Mouse (Mus musculus) CH12.LX (cell line): Measurements from ENCODE around the gene Stub1. TPM values are rescaled to one million over a fixed set of nuclear protein-coding genes. Genes with fewer than 3 reads are reported as not detected.

ENCODE experiments used
- DNase-seq: peaks from one replicate; pipeline ENCODE4 v3.0.0-alpha.2; 2013; ENCODE audit errors: extremely low read depth
- H3K27ac ChIP-seq: 2 replicates; pipeline ENCODE4 v1.5.1; 2012; ENCODE audit warnings: low read depth, mild to moderate bottlenecking, control low read depth, moderate library complexity; ENCODE audit not compliant: insufficient read depth
- H3K27me3 ChIP-seq: replicated peaks from 2 replicates; pipeline ENCODE3; 2012; ENCODE audit warnings: inconsistent platforms
- H3K36me3 ChIP-seq, 2 experiments: replicated peaks in 1 of 2; 2 replicates each; pipeline versions ENCODE3 to v1.6.1; 2012; ENCODE audit warnings: inconsistent platforms in 1 of 2, low read length in 1 of 2, mild to moderate bottlenecking in 1 of 2, mixed read lengths in 1 of 2, moderate library complexity in 1 of 2; ENCODE audit not compliant: control insufficient read depth in 1 of 2, insufficient read depth in 1 of 2
- H3K4me1 ChIP-seq, 2 experiments: 2 replicates each; pipeline ENCODE4 v1.6.1; 2012; ENCODE audit warnings: inconsistent platforms in 1 of 2, moderate library complexity in 1 of 2; ENCODE audit not compliant: insufficient read depth in 2 of 2, control insufficient read depth in 1 of 2
- H3K4me2 ChIP-seq: 2 replicates; pipeline ENCODE4 v1.6.1; 2012; ENCODE audit warnings: low read depth, mild to moderate bottlenecking, control low read depth; ENCODE audit not compliant: poor library complexity, insufficient read depth, severe bottlenecking
- H3K4me3 ChIP-seq, 3 experiments: fragments of 150-350 bp in 1 of 3; sonication (generic) in 1 of 3; replicated peaks in 1 of 3; 2 replicates each; pipeline versions ENCODE3 to v1.5.1; 2011 to 2012; ENCODE audit warnings: low read depth in 2 of 3, low read length in 2 of 3, mild to moderate bottlenecking in 2 of 3, moderate library complexity in 2 of 3, control low read depth in 1 of 3, improper control_type of control experiment in 1 of 3, inconsistent platforms in 1 of 3, mixed read lengths in 1 of 3; ENCODE audit not compliant: poor library complexity in 1 of 3
- H3K79me2 ChIP-seq: replicated peaks from 2 replicates; pipeline ENCODE4 v1.6.1; 2012; ENCODE audit warnings: mild to moderate bottlenecking, moderate library complexity; ENCODE audit not compliant: control insufficient read depth, poor library complexity, insufficient read depth, severe bottlenecking; ENCODE audit errors: extremely low read depth
- H3K9ac ChIP-seq: 2 replicates; pipeline ENCODE4 v1.6.1; 2012; ENCODE audit warnings: low read depth, mild to moderate bottlenecking, control low read depth, moderate library complexity; ENCODE audit not compliant: insufficient read depth
- H3K9me3 ChIP-seq: replicated peaks from 2 replicates; pipeline ENCODE3; 2012; ENCODE audit warnings: low read length, inconsistent platforms, mixed read lengths
- CHD2 ChIP-seq: IDR thresholded peaks from 2 replicates; pipeline ENCODE4 v1.6.1; 2011; ENCODE audit warnings: low read length, improper control_type of control experiment
- CTCF ChIP-seq, 2 experiments: IDR thresholded peaks in 1 of 2; conservative IDR thresholded peaks in 1 of 2; 2 replicates each; pipeline ENCODE4 v1.5.1; 2011 to 2012; ENCODE audit warnings: low read depth in 2 of 2, low read length in 2 of 2, improper control_type of control experiment in 1 of 2, inconsistent platforms in 1 of 2, mild to moderate bottlenecking in 1 of 2, moderate library complexity in 1 of 2
- GABPA ChIP-seq: IDR thresholded peaks from 2 replicates; pipeline ENCODE4 v1.6.1; 2012; ENCODE audit warnings: low read depth, low read length, improper control_type of control experiment, inconsistent platforms; ENCODE audit not compliant: insufficient replicate concordance
- HCFC1 ChIP-seq: IDR thresholded peaks from 2 replicates; pipeline ENCODE4 v1.6.1; 2012; ENCODE audit warnings: low read depth, mild to moderate bottlenecking, inconsistent platforms, low read length, improper control_type of control experiment
- JUN ChIP-seq: IDR thresholded peaks from 2 replicates; pipeline ENCODE4 v1.6.1; 2011; ENCODE audit warnings: low read depth, mild to moderate bottlenecking, low read length, improper control_type of control experiment, moderate library complexity; ENCODE audit not compliant: insufficient read depth
- KAT2A ChIP-seq: IDR thresholded peaks from 2 replicates; pipeline ENCODE4 v1.6.1; 2012; ENCODE audit warnings: low read length, improper control_type of control experiment, inconsistent platforms; ENCODE audit not compliant: insufficient replicate concordance
- MAX ChIP-seq: IDR thresholded peaks from 2 replicates; pipeline ENCODE4 v1.6.1; 2011; ENCODE audit warnings: low read length, improper control_type of control experiment
- MXI1 ChIP-seq: IDR thresholded peaks from 2 replicates; pipeline ENCODE4 v1.6.1; 2011; ENCODE audit warnings: mild to moderate bottlenecking, low read depth, low read length, improper control_type of control experiment
- NELFE ChIP-seq: IDR thresholded peaks from 2 replicates; pipeline ENCODE4 v1.6.1; 2011; ENCODE audit warnings: low read depth, low read length, improper control_type of control experiment
- POLR2AphosphoS2 ChIP-seq: IDR thresholded peaks from 2 replicates; pipeline ENCODE4 v1.6.1; 2011; ENCODE audit warnings: low read depth, low read length, improper control_type of control experiment
- RCOR1 ChIP-seq: conservative IDR thresholded peaks from 2 replicates; pipeline ENCODE4 v1.6.1; 2012; ENCODE audit warnings: low read depth, mild to moderate bottlenecking, inconsistent platforms, low read length, improper control_type of control experiment
- SIN3A ChIP-seq: IDR thresholded peaks from 2 replicates; pipeline ENCODE4 v1.6.1; 2012; ENCODE audit warnings: low read length, improper control_type of control experiment, inconsistent platforms
- SMC3 ChIP-seq: IDR thresholded peaks from 2 replicates; pipeline ENCODE4 v1.6.1; 2011; ENCODE audit warnings: low read depth, low read length, improper control_type of control experiment
- TCF12 ChIP-seq: IDR thresholded peaks from 2 replicates; pipeline ENCODE4 v1.6.1; 2014; ENCODE audit warnings: low read depth, mild to moderate bottlenecking, inconsistent platforms, low read length, improper control_type of control experiment
- UBTF ChIP-seq: IDR thresholded peaks from 2 replicates; pipeline ENCODE4 v1.6.1; 2012; ENCODE audit warnings: low read depth, mild to moderate bottlenecking, inconsistent platforms, low read length, improper control_type of control experiment, moderate library complexity
- USF1 ChIP-seq: IDR thresholded peaks from 2 replicates; pipeline ENCODE4 v1.6.1; 2014; ENCODE audit warnings: low read depth, mild to moderate bottlenecking, inconsistent platforms, low read length, improper control_type of control experiment
- ZNF384 ChIP-seq: IDR thresholded peaks from 2 replicates; pipeline ENCODE4 v1.6.1; 2012; ENCODE audit warnings: low read depth, low read length, improper control_type of control experiment, inconsistent platforms
- dilution Hi-C: fragments of 300-500 bp; cut with MboI; formaldehyde crosslinking; loops from 2 replicates; pipeline ENCODE4 v1.14.3; 2020; ENCODE audit warnings: low sequenced_read_pairs; ENCODE audit not compliant: extremely low pct_unique_long_range_greater_than_20kb, extremely low pct_ligation_motif_present
- in situ Hi-C: fragments of 300-500 bp; cut with MboI; formaldehyde crosslinking; loops from 3 replicates; pipeline ENCODE4 v1.14.3; 2019; ENCODE audit warnings: low sequenced_read_pairs, low pct_ligation_motif_present, low pct_unique_long_range_greater_than_20kb, mixed read lengths
- polyA plus RNA-seq: library from polyadenylated mRNA; unstranded; fragments of >175 nt; gene quantifications from 2 replicates; pipeline ENCODE4 v1.2.1, GENCODE M21; 2012; ENCODE audit warnings: low read depth; ENCODE audit not compliant: insufficient read length
- total RNA-seq, 2 experiments: library from RNA; depleted of rRNA; stranded (reverse); fragments of 300-350 nt in 1 of 2; fragments of >200 nt in 1 of 2; gene quantifications; 2 replicates each; pipeline ENCODE4 v1.2.3; 2012 to 2014

Stub1 gene
- total and polyA plus RNA-seq, 3 experiments = 62.9 to 98.3 (median 84.8) TPM

- no peak for DNase-seq
- H3K36me3 ChIP-seq = peaks cover 60 to 87% of the 10 kb centered on the region in 2 experiments
- H3K9me3 ChIP-seq = no peaks in the 10 kb centered on the region
- H3K27ac ChIP-seq = no peak within 1 kb of the TSS
- H3K4me1 ChIP-seq = peaks cover 4 to 11% of the 10 kb centered on the region in 2 experiments
- no peak for TF ChIP-seq UBTF
- TF ChIP-seq KAT2A = no peak
- no peak for TF ChIP-seq SMC3
- no peak for TF ChIP-seq GABPA
- no peak for TF ChIP-seq JUN
- no peak for TF ChIP-seq SIN3A
- TF ChIP-seq USF1 = no peak
- no peak for TF ChIP-seq HCFC1
- no peak for TF ChIP-seq TCF12
- TF ChIP-seq MXI1 = no peak
- TF ChIP-seq MAX = no peak
- no peak for TF ChIP-seq POLR2AphosphoS2
- TF ChIP-seq NELFE = no peak
- TF ChIP-seq RCOR1 = no peak
- TF ChIP-seq ZNF384 = no peak
- in situ Hi-C loops (loop anchor here (5.0 kb wide), 3 partner anchors 37 to 212 kb away; partner anchors contain the start of genes Decr2 and Rab40c), dilution Hi-C loops (no loop called here)
- H3K9ac ChIP-seq = no peak within 1 kb of the TSS
- no peak within 1 kb of the TSS for H3K4me3 ChIP-seq
- H3K27me3 ChIP-seq = no peaks in the 10 kb centered on the region
- H3K79me2 ChIP-seq = no peaks in the 10 kb centered on the region
- H3K4me2 ChIP-seq = no peak within 1 kb of the TSS
Observed at GRCm38 (mm10) chr17:25880196-25880910, 47.1 kb upstream of the Stub1 start, which contains the start of gene Wfikkn1. Gene Wfikkn1, minus strand, starts transcription at chr17:25880858.

- H3K4me2 ChIP-seq = no peak overlapping the region
- H3K27me3 ChIP-seq = no peaks in the 10 kb centered on the region
- in situ Hi-C loops (loop anchor here (5.0 kb wide), 3 partner anchors 38 to 213 kb away; partner anchors contain the start of genes Decr2 and Rab40c), dilution Hi-C loops (no loop called here)
- H3K4me1 ChIP-seq = peaks cover 4 to 11% of the 10 kb centered on the region in 2 experiments
- H3K9me3 ChIP-seq = no peaks in the 10 kb centered on the region
- H3K9ac ChIP-seq = no peak overlapping the region
- no peaks in the 10 kb centered on the region for H3K79me2 ChIP-seq
- no peak for DNase-seq
- no peak overlapping the region for H3K4me3 ChIP-seq
- H3K36me3 ChIP-seq = peaks cover 56 to 81% of the 10 kb centered on the region in 2 experiments
- TF ChIP-seq POLR2AphosphoS2 (no peak), CHD2 (no peak), CTCF (conservative IDR thresholded peaks at IDR 0.05 in 1 of 2, IDR thresholded peaks at IDR 0.05 in 1 of 2; ENCODE audit: low read depth in 2 of 2, low read length in 2 of 2) (no peak)
- H3K27ac ChIP-seq = no peak overlapping the region
Observed at GRCm38 (mm10) chr17:25879750-25880149, 46.5 kb upstream of the Stub1 start.
